Mouse (Mus musculus) c-Kit-positive CD71-positive TER-119-negative erythroid progenitor cells, embryonic 14.5 days (primary cell): ENCODE results near the gene Sesn2.

Experiments
- DNase-seq: peaks from one replicate; pipeline ENCODE4 v3.0.0-alpha.2; 2013; ENCODE audit warnings: low read depth

The Sesn2 gene

GRCm38 (mm10) chr4:132514555-132515135 is 4.3 kb upstream of the Sesn2 start:
- peak; percentile 87 for DNase-seq

- no peak for DNase-seq
Observed at GRCm38 (mm10) chr4:132513395-132514273, 3.3 kb upstream of the Sesn2 start.

- no peak for DNase-seq
Observed at GRCm38 (mm10) chr4:132512080-132512479, 1.8 kb upstream of the Sesn2 start.

GRCm38 (mm10) chr4:132509621-132510296 is 542 bp downstream of the Sesn2 start:
- no peak for DNase-seq

- DNase-seq = no peak
Observed at GRCm38 (mm10) chr4:132507210-132507609, 3.1 kb downstream of the Sesn2 start.

GRCm38 (mm10) chr4:132506250-132506649 is 4.1 kb downstream of the Sesn2 start:
- no peak for DNase-seq

GRCm38 (mm10) chr4:132505800-132506199 is 4.5 kb downstream of the Sesn2 start:
- DNase-seq = no peak

- no peak for DNase-seq
Observed at GRCm38 (mm10) chr4:132505034-132505738, 5.1 kb downstream of the Sesn2 start.

- DNase-seq = no peak
Observed at GRCm38 (mm10) chr4:132503344-132503743, 7.0 kb downstream of the Sesn2 start.

GRCm38 (mm10) chr4:132501639-132502038 is 8.7 kb downstream of the Sesn2 start:
- no peak for DNase-seq

- no peak for DNase-seq
Observed at GRCm38 (mm10) chr4:132494271-132494918, 15.9 kb downstream of the Sesn2 start.

- no peak for DNase-seq
Observed at GRCm38 (mm10) chr4:132492178-132493060, 17.9 kb downstream of the Sesn2 start.

- no peak for DNase-seq
Observed at GRCm38 (mm10) chr4:132491748-132492147, 18.6 kb downstream of the Sesn2 start.

- DNase-seq = no peak
Observed at GRCm38 (mm10) chr4:132491057-132491456, 19.2 kb downstream of the Sesn2 start.

GRCm38 (mm10) chr4:132490273-132491010 is 19.9 kb downstream of the Sesn2 start:
- no peak for DNase-seq

GRCm38 (mm10) chr4:132488976-132489375 is 21.3 kb downstream of the Sesn2 start:
- no peak for DNase-seq

GRCm38 (mm10) chr4:132488521-132488920 is 21.8 kb downstream of the Sesn2 start:
- no peak for DNase-seq

- DNase-seq = no peak
Observed at GRCm38 (mm10) chr4:132484820-132485219, 25.5 kb downstream of the Sesn2 start.

GRCm38 (mm10) chr4:132484231-132484630 is 26.1 kb downstream of the Sesn2 start:
- DNase-seq = no peak
